Mouse (Mus musculus) fibroblast of lung, adult 2 months (primary cell): ENCODE measurements at regions not wholly inside any gene's neighbourhood (a gene's known extent, or its start where the extent isn't known, plus 50 kb on each side); places are given as distances from the start of the nearest gene placed in this dataset.

Source experiments
- DNase-seq: peaks from one replicate; pipeline ENCODE4 v3.0.0-alpha.2; 2011; ENCODE audit warnings: low read depth

DNA sequence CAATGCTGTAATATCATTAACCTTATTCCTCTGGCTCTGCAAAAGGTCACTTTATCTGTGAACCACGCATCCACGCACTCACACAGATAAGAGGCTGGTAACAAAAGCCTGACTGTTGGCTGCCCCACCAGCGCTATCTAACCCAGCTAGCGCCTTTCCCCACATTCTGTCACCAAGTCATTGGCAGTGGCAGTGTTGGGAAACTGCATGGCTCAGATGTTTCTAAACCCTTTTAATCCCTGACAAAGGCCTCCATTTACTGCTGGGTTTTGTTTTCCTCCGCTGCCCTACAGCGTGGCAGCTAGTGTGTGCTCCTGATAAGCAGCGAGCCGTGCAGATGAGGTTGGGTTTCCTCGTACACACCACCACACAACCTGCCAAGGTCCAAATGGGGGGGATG is 55.7 kb downstream of the Id4 start:
- DNase-seq, result no peak

DNA sequence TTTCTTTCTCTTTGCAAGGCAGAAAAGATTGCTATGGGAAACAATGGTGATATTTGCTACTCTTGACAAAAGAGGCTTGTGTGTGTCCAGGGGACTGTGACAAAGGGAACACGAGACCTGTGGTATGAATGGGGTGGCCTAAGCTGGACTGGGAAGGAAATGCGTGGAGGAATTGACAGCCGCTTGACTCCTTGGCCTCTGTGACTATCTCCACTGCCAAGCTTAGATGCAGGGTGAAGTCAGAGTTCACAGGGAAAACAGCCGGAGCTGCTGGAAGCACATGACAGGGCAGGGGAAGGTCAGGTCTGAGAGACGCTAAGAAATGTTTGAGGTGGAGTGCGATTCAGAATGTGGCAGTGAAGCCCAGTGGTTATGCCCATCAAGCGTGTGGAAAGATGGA is 56.4 kb downstream of the Id4 start:
- DNase-seq, result no peak

DNA sequence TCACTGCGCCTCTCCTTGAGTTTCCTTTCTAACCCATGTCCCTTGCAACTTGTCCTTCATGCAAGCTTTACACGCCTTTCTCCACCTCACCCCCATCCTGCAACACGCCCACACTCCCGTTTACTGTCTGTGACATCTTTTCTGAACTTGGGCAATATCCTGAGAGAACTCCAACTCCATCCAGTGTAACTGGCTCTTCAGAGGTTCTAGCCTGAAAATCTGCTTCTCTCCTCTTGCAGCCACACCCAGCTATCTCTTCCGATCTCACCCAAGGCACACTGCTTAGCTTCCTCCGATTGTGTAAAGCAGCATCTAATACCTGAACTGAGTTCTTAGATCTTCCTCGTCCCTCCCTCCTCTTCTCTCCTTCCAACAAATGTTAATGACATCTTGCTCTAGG is 58.0 kb downstream of the Id4 start:
- DNase-seq, result no peak

DNA sequence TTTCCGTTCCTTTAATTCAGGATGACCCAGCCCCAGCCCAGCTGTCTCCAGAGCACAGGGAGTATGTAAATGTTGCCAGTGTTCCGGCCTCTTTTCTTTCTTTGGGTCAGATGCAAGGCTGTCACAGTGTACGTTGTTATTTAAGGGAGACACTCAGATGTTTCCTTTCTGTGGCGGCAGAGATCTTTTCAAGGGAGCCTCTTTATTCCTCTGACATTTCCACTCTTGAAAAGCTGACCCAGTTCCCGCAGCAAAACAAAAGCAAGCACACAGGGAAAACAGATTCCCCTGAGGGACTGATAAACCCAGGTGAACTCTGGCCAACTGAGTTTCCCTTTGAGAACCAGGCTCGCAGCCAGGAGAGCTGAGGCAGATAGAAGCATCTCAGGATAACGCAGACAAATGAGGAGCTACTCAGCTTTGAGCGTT is 63.3 kb downstream of the Id4 start:
- DNase-seq, result no peak

DNA sequence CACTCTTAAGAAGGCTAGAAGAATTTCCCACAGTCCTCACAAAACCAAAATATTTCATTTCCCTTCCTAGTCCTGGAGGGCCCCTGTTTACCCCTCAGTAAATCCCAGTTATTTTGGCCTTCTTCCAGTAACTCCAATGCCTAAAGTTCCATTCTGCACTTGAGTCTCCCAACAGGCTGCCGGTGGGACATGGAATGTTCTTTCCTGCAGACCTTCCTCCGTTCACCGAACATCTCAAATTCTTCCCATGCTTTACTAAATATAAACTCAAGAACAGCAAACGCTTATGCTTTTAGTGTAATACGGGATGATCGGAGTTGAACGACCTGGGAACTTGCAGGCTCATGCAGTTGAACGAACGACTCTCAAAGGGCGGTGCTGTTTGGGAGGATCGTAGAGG is 69.6 kb downstream of the Id4 start:
- no peak for DNase-seq

DNA sequence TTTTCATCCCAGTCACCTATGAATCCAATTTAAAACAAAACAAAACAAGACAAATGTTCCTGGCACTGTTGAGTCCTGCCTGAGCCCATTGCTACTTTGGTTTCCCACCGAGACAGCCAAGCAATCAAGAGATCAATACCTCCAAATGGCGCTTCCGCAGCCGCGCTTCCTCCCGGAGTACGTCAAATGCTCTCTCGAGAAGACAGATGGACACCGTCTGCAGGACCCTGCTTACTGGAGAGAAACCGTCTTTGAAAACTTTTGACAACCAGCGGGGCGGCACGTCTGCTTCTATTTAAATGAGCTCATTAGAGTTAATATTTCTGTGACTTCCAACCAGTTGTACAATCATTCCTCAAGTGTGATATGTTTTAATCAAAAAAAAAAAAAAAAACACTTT is 75.1 kb downstream of the Id4 start:
- DNase-seq, result no peak

DNA sequence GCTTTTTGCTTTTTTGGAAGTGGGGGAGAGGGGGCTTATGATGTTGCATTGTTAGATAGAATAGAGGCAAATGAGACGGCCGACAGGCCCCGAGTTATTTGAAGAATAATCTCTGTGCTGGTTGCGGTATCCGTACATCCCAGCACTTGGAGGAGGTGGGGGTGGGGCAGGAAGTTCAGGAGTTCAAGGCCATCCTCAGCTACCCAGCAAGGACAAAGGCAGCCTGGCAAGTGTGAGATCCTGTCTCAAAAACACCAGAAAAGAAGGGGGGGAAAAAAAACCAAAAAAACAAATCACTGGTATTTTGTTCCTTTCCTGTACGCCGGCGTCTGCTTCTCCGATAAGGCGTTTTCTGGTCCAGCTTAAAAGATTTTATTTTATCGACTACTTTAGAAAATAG is 75.6 kb downstream of the Id4 start:
- no peak for DNase-seq

DNA sequence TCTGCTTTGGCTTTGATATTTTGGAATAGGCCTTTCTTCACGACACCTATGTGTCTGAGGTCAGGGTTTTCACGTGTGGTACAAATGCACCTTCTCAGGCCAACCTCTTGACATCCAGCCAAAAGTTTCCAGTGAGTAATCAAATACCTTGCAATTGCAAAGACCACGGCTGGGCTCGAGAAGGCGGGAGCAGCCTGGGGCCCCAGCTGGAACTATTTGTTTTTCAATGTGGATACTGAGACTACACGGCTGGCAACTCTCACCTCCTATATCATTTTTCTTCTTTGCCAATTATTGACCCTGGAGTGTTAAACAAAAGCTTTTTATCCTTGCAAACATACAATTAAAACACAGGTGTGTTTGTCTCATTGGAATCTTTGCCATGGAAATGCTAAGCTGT is 77.5 kb downstream of the Id4 start:
- no peak for DNase-seq

DNA sequence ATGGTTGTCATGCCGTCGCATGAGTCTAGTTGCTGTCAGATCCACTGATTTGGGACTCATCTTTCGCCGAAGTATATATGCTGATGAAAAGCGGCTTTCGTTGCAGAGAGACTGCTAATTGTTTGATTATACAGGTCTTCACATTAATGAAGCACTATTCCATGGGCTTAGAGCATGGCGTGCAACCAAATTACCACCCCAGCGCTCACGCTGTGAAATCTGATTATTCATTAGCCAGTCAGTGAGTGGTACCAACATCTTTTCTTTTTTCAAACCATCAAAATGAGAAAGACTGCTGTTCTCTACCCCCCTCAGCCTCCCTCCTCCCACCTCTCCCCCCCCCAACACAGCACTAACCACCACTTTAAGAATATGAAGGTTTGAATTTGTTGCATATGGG is 89.1 kb downstream of the Id4 start:
- no peak for DNase-seq

DNA sequence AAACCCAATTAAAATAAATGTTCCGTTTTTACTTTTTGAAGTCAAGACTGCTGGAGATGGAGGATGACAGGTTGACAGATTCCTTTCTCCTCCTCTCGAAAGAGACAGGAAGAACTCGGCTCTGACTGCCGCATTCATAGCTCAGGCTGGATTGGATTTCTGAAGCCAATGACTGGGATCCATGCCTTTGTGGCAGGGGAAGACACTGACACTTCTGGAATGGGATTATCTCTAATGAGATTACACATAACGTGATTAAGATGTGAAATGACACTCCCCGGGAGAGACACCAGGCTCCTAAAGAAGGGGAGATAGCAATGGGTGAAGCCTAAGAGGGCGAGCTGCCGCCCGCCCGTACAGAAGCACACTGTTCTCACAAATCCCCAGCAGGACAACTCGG is 89.9 kb downstream of the Id4 start:
- no peak for DNase-seq

DNA sequence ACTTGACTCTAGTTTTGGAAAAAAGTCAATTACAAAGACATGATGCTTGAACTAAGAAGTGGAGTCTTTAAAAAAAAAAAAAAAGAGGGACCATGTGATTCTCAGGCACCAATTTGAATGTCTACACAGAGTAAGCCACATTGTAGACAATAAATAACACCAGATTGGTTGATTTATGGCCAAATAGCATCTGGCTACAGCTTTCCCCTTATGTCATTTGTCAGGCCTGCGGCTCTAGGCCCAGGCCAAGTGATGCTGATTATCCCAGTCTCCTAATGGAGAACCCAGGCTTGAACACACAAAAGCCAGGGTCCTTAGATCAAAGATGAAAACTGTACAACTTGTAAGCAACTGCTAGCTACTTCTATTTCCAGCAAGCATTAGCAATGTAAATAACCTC is 96.1 kb downstream of the Id4 start:
- DNase-seq, result no peak

DNA sequence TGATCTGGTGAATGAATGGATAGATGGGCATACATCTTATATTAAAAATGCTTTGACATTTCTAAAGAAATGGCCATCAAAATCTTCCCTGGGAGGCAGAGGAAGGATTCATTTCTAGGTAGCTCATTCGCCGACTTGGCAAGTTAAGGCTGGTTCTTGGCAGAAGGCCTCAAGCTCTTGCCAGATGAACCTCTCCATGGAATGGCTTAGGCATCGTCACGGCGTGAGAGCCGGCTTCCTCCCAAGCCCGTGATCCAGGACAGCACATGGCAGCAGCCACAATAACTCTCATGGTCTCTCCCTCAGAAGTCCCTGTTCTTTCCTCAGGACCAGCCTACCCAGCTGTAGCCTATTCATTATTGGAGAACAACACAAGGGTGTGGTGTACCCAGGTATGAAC is 96.6 kb downstream of the Id4 start:
- DNase-seq, result peak; percentile 29

DNA sequence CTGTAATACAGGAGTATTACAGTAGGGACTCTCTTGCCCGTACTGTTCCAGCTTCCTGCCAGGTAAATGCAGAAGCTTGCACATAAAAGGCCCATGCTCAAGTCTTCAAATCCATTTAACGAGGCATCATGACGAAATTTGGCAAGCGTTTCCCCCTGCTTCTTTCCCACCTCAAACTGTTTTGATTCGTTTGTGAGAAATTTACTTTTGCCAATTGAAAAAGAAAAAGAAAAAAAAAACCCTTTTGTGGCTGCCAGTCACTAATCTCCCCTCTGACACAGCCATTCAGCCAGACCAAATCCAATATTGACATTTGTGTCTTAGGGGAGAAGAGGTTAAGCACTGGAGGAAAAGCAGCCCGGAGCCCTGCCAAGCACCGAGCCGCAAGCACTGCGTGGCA is 110.0 kb downstream of the Id4 start:
- DNase-seq, result no peak

DNA sequence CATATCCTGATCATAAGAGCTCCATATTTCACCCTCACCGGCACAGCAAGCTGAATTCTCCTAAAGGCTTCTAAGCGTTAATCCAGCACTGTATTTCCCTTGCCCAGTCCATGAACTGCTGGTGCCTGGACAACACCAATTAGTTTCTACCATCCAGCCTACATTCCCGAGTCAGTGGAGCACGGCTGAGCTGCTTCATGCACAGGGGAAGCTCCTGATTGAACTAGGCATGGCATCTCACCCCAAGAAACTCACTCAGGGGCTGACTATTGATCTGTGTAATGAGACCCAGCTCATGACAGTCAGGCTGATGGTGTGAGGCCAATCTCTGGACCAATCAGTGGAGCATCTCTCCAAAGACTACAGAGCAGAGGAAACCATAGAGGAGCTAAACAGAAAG is 115.4 kb downstream of the Id4 start:
- no peak for DNase-seq

DNA sequence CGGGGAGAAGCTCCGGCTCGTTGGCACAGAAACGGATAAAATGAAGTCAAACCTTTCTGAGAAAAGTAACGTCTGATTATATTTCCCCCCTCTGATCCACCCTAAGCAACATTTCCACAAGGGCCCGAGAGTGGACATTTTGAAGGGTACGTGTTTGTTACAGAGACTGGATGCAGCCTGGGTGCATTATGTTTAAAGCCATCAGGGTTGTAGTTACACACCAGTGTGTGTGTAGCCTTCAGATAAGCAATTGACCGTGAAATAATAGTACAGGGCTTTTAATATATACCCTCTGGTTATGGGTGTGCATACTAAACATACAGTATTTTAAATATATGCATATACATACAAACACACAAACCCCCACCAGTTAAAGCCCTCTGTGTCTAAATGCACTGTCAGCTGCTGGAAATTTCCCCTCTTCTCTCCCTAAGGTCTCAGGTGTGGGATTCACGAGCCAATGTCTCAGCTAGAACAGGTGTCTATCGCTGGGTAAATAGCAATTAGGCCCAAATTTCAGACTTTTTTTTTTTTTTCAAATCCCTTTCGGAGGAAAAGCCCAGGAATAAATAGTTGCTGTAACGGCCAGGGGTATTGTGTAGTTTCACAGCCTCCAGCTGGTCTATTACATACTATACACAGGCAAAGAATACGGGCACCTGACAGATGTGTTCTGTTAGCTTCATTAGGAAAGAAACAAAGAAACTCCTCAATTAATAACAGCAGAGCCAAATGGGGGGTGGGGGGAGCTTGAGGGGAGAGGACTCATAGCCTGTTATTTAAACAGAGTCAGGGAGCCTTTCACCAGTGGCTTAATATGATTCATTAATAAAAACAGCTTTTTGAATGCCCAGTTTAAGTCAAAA is 122.8 kb downstream of the Id4 start:
- no peak for DNase-seq

DNA sequence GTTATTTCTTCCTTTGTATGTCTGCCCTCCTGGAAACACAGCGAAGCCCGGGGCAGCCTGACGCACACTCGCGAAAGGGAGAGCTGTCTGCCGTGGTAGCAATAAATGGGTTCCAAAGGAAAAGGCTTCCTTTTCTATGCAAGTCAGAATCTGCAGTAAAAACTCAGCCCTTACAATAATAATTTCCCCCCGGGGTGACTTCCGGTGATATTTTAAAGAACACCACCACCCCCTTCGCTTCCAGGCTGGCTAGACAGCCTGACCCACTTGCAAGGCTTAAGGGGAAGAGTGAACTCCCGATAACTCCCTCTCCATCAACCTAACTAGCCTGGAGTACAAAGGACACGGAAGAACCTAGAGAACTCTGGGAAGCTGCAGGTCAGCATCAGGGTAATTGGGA is 123.9 kb downstream of the Id4 start:
- DNase-seq, result no peak

DNA sequence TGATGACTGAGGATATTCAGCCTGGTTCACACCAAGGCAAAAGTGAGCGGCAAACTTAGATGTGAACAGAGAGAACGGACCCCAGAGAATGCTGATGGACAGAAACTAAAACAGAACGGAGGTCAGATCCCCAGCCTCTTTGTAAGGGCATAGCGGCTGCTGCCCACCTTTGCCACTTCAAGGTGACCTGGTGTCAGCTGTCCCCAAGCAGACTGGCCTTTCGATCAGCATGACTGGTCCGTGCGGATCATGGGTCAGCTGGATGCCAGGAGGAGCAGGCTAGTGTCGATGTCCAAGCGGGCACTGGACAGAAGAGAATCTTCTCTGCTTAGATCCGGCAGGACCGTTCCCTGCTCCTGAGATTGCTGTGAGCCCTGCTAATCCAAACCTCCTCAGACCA is 122.1 kb downstream of the Zfp169 start:
- DNase-seq, result no peak

DNA sequence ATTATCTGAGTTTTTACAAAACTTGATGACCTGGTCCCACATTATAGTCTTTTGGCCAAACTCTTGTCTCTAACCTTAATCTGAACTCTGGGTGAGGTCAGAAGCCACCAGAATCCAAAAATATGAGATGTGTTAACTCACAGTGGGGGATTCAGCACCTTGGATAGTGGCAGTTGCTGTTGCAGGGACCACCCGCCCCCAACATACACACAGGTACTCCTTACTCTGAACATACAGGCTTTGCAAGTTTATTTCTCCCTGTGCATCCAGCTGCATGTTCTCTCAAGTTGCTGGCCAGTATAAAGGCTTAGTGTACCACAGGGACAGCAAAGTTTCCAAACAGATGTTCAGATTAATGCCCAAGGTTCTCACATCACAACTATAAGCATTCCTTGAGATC is 115.5 kb downstream of the Zfp169 start:
- DNase-seq, result no peak

DNA sequence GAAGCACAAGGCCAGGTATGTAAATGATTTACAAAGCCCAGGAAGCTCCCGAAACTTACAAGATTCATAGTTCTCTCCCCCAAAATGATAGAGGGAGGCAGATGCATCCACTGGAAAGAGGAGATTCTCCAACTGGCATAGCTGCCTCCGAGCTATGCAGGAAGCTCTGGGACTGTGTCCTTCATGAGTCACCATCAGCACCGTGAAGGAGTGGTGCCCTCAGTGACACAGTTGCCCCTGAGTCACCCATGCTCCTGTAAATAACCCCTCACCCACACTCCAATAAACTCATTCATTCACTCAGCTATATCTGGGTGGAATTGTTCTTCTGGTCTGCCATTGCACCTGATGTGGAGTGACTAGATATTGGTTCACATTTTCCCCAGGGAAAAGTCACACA is 114.6 kb downstream of the Zfp169 start:
- DNase-seq, result no peak

DNA sequence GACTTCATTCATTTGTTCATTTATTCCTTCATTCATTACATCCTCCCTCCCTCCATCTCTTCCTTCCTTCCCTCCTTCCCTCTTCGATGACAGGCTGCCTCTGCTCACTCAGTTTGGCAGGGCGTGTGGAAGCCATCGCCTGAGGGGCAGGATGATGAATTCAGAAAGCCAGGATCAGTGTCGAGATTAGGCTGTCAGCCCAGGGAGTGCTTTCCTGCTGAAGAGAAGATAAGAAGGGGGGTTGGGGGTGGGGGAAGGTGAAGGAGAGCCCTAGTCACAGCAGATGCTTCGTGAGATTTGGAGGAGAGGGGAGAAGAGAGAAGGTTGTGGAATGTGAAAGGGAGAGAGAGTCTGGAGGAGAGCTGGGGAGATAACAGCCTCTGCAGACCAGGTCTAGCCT is 110.9 kb downstream of the Zfp169 start:
- no peak for DNase-seq

DNA sequence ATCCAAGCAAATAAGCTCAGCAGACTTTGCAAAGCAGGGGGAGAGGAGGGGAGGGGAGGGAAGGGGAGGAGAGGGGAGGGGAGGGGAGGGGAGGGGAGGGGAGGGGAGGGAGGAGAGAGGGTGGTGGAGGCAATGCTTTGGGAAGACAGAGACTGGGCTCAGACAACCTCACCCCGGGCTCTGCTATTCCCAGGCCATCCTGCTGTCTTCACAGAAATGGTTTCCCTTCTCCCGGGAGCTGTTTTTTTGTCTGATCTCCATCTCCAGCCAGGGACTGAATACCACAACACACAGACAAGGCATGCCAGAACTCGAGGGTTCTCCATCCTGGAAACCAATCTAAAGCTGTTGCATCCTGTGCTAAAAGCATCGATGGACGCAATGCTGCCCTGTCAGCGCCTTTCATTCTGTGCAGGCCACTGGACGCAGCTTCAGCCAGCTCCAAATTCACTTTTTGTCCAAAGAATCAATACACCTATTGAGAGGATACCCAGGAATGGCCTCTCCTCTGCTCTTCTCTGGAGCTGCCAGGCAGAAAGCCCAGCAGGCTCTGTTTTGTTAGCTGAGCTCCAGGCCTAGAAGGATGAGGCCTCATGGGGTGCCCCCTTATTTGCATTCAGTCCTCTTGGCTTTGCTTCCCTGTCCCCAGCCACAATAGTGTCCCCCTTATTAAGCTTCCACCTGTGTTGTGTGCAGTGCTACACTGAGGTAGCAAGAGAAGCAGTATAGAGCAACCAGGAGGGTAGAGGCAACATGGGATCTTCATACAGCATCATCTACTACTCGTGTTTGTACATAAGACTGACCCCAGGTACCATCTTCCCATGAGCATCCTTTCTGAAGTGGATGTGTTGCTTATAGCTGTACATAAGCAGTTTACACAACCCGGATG is 90.6 kb downstream of the Zfp169 start:
- DNase-seq, result no peak

DNA sequence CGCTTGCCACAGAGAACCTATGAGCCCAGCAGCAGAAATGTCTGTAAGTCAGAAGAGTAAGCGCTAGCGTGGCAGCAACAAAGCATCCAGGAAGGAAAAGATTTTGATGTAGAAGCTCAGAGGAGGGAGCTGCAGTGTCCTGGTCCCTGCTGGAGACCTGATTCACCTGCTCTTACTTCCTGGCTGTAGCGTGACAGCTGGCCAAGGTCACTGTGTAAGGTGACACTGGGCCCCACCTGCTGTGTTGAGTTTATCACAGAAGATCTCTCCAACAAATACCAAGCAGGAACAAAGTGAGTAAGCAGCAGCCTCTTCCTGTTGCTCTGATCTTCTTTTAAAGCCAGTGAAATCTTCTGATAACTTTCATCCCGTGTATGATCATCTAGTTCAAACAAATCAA is 86.4 kb downstream of the Zfp169 start:
- no peak for DNase-seq

DNA sequence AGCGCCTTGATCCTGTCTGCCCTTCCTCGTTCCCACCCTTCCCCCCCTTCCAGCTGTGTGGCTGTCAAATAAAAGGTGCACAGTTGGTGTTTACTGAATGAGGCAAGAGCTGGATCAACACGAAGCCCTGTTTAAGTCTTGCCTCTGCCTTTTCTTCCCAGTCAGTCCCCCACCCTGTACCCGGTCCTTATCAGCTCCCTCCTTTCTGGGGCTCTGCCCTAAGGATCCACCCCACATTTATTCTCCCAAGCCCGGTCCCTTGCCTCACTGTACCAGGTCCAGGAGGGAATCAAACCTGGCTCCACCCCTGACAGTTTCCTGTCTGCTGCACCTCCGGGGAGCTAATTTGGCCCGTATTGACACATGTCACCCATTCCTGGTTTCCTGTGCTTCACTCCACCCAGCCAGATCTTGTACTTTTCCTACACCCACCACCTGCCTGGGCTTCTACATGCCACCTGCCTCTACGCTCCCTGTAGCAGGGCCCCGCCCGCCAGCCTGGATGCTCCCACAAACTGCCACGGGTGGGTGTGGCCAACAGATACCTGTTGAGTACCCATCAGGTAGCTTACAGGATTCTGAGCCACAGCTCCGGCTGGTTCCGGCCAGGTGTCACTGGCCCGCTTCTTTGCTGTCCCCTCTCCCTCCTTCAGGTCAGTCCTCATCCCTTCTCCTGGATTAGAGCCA is 76.4 kb downstream of the Zfp169 start:
- DNase-seq, result no peak
